Mouse (Mus musculus) hindbrain, embryonic 11.5 days (tissue): ENCODE measurements at regions not wholly inside any gene's neighbourhood (a gene's known extent, or its start where the extent isn't known, plus 50 kb on each side); places are given as distances from the start of the nearest gene placed in this dataset.

Experiments
- ATAC-seq: fragments of 200-750 bp; cut with Nextera tagmentation; 2 replicates; pipeline ENCODE4 v1.8.0; 2017; ENCODE audit warnings: mild to moderate bottlenecking, moderate TSS enrichment, moderate library complexity; ENCODE audit not compliant: low FRiP score
- DNase-seq: peaks from one replicate; pipeline ENCODE4 v3.0.0-alpha.2; 2015; ENCODE audit warnings: low spot score
- H3K27ac ChIP-seq: fragments of 300-500 bp; sonication (generic); 2 replicates; pipeline ENCODE4 v1.5.1; 2014; ENCODE audit warnings: mild to moderate bottlenecking, low read depth, low read length
- H3K27me3 ChIP-seq: fragments of 300-500 bp; sonication (generic); 2 replicates; pipeline ENCODE4 v1.6.1; 2014; ENCODE audit warnings: mild to moderate bottlenecking, low read length, moderate library complexity, mixed read lengths; ENCODE audit not compliant: control insufficient read depth, insufficient read depth
- H3K36me3 ChIP-seq: fragments of 300-500 bp; sonication (generic); 2 replicates; pipeline ENCODE4 v1.6.1; 2014; ENCODE audit warnings: mild to moderate bottlenecking, low read length, moderate library complexity, mixed read lengths; ENCODE audit not compliant: control insufficient read depth, insufficient read depth
- H3K4me1 ChIP-seq: fragments of 300-500 bp; sonication (generic); replicated peaks from 2 replicates; pipeline ENCODE4 v1.6.1; 2014; ENCODE audit warnings: low read length, mixed read lengths; ENCODE audit not compliant: control insufficient read depth, insufficient read depth
- H3K4me2 ChIP-seq: fragments of 300-500 bp; sonication (generic); replicated peaks from 2 replicates; pipeline ENCODE4 v1.6.1; 2014; ENCODE audit warnings: mild to moderate bottlenecking, low read depth, low read length
- H3K4me3 ChIP-seq: fragments of 300-500 bp; sonication (generic); 2 replicates; pipeline ENCODE4 v1.5.1; 2014; ENCODE audit warnings: low read depth, low read length
- H3K9ac ChIP-seq: fragments of 300-500 bp; sonication (generic); 2 replicates; pipeline ENCODE4 v1.6.1; 2014; ENCODE audit warnings: low read depth, low read length
- H3K9me3 ChIP-seq: fragments of 300-500 bp; sonication (generic); 2 replicates; pipeline ENCODE4 v1.6.1; 2016; ENCODE audit warnings: low read length; ENCODE audit not compliant: control insufficient read depth
- WGBS: fragments of 180-500 bp; shearing (Covaris S2); extraction: QIAGEN DNeasy Blood & Tissue Kit; methylation state at CpG from one replicate; pipeline ENCODE4 v1.1.7; 2014; 5-methylcytosine and 5-hydroxymethylcytosine counted together

- H3K9me3 ChIP-seq: no peaks in the 10 kb centered on the region
- no peak overlapping the region for H3K4me3 ChIP-seq
- ATAC-seq (no peak), DNase-seq (no peak)
- H3K4me2 ChIP-seq: no peak overlapping the region
- no peaks in the 10 kb centered on the region for H3K36me3 ChIP-seq
- H3K27me3 ChIP-seq: 0 out of 2 replicates have a peak, but pooled peaks cover 6% of the 10 kb centered on the region
- H3K4me1 ChIP-seq: no peaks in the 10 kb centered on the region
- no peak overlapping the region for H3K9ac ChIP-seq
- 68% methylated on average over 2 of the region's 2 CpGs for WGBS
- no peak overlapping the region for H3K27ac ChIP-seq
Observed at GRCm38 (mm10) chrX:161583872-161584271, 133.0 kb upstream of the Rai2 start.

- Histone ChIP-seq H3K9ac (no peak overlapping the region), H3K4me3 (no peak overlapping the region), H3K27me3 (no peaks in the 10 kb centered on the region), H3K4me2 (no peak overlapping the region), H3K4me1 (no peaks in the 10 kb centered on the region), H3K36me3 (no peaks in the 10 kb centered on the region), H3K9me3 (no peaks in the 10 kb centered on the region), H3K27ac (no peak overlapping the region)
- DNase-seq (peak; percentile 13), ATAC-seq (peak; percentile 72; the same call in 1 of the 2 replicates)
- 64% methylated on average over 5 of the region's 5 CpGs for WGBS
Observed at GRCm38 (mm10) chrX:161633869-161634268, 83.0 kb upstream of the Rai2 start.

DNA sequence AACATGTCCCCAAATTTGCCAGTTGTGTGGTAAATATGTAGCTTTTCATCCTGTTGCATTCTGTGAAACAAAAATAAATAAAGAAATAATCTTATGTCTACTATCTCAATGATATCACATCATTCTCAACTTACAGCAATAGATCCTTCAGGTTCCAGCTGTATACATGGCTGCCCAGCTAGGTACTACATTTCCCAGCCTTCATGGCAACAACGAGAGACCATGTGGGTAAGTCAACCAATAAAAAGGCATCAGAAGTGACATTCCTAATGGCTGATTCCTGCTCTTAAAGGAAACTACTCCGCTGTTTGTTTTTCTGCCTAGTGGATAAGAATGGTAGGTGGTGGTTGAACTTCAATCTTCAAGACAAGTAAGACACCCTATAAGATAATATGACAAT, 82.5 kb upstream of the Rai2 start:
- peak; percentile 65; the same call in 1 of the 2 replicates for ATAC-seq
- H3K27me3 ChIP-seq: no peaks in the 10 kb centered on the region
- no peak overlapping the region for H3K4me3 ChIP-seq
- H3K36me3 ChIP-seq: no peaks in the 10 kb centered on the region
- DNase-seq: no peak
- H3K27ac ChIP-seq: no peak overlapping the region
- H3K4me2 ChIP-seq: no peak overlapping the region
- H3K9ac ChIP-seq: no peak overlapping the region
- H3K4me1 ChIP-seq: no peaks in the 10 kb centered on the region
- no peaks in the 10 kb centered on the region for H3K9me3 ChIP-seq
- WGBS: 86% methylated on average over 2 of the region's 2 CpGs

GRCm38 (mm10) chrX:161635678-161636077, 81.2 kb upstream of the Rai2 start:
- H3K27ac ChIP-seq: no peak overlapping the region
- no peaks in the 10 kb centered on the region for H3K4me1 ChIP-seq
- H3K27me3 ChIP-seq: no peaks in the 10 kb centered on the region
- ATAC-seq (no peak), DNase-seq (no peak)
- no peak overlapping the region for H3K4me2 ChIP-seq
- H3K36me3 ChIP-seq: no peaks in the 10 kb centered on the region
- no peaks in the 10 kb centered on the region for H3K9me3 ChIP-seq
- H3K9ac ChIP-seq: no peak overlapping the region
- 76% methylated on average over 9 of the region's 9 CpGs for WGBS
- no peak overlapping the region for H3K4me3 ChIP-seq

GRCm38 (mm10) chrX:161653106-161653505, 63.8 kb upstream of the Rai2 start:
- Histone ChIP-seq H3K36me3 (no peaks in the 10 kb centered on the region), H3K4me1 (no peaks in the 10 kb centered on the region), H3K27ac (no peak overlapping the region), H3K9me3 (no peaks in the 10 kb centered on the region), H3K4me2 (no peak overlapping the region), H3K27me3 (no peaks in the 10 kb centered on the region; the same call in 1 of the 2 replicates), H3K4me3 (no peak overlapping the region), H3K9ac (no peak overlapping the region)
- ATAC-seq (no peak), DNase-seq (no peak)
- WGBS: 83% methylated on average over 2 of the region's 2 CpGs

DNA sequence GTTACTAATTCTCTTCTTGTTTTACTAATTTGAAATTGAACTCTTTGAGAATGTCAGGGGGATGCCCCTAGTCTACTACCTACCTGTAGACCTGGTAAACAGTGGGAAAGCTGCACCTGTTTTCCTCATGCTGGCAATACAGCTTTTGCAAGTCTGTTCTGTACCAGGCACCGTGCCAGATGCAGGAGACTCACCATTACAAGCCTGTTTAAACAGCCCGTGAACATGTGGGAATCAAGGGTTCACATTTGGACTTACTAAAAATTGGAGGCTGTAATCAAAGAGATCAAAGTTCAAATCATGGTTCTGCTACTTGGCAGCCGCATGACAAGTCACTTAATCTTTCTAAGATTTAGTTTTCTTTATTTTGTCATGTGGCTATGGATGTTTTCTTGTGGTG, 56.8 kb upstream of the Rai2 start:
- DNase-seq (no peak), ATAC-seq (no peak)
- Histone ChIP-seq H3K9me3 (no peaks in the 10 kb centered on the region), H3K27ac (no peak overlapping the region), H3K36me3 (no peaks in the 10 kb centered on the region), H3K4me1 (no peaks in the 10 kb centered on the region), H3K4me2 (no peak overlapping the region), H3K27me3 (no peaks in the 10 kb centered on the region), H3K9ac (no peak overlapping the region), H3K4me3 (no peak overlapping the region)
- WGBS: 92% methylated on average over 3 of the region's 3 CpGs

DNA sequence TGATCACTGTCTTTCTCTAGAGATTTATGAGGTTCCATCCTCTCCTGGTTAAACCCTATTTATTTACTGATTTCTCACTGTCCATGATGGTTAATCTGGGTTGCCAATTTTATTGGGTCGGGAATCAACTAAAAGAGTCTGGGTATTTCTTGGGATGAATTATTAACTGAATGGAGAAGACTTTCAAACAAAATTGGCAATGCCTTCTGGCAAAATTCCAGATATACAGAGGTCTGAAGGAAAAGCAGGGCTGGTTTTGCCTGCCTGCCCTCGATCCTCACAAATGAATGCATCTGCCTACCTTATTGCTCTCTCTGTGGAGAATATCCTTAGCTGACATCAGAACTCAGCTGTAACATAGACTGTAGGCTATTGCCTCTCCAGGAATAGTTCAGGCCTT, 54.9 kb upstream of the Rai2 start:
- Histone ChIP-seq H3K27ac (no peak overlapping the region), H3K9me3 (no peaks in the 10 kb centered on the region), H3K36me3 (no peaks in the 10 kb centered on the region), H3K4me1 (no peaks in the 10 kb centered on the region), H3K4me3 (no peak overlapping the region), H3K27me3 (no peaks in the 10 kb centered on the region), H3K9ac (no peak overlapping the region), H3K4me2 (no peak overlapping the region)
- no peak for ATAC-seq
- DNase-seq: no peak
- 74% methylated on average over 2 of the region's 2 CpGs for WGBS
